Mouse (Mus musculus) hindbrain, embryonic 11.5 days (tissue): ENCODE results near the gene Emid1. TPM values are rescaled to one million over a fixed set of nuclear protein-coding genes. Genes with fewer than 3 reads are reported as not detected.
"Not testable (repeated sequence)": the region's sequence is repeated elsewhere in the genome, so short reads cannot be mapped to it uniquely, and the experiment has no call there.

Source experiments
- ATAC-seq: fragments of 200-750 bp; cut with Nextera tagmentation; 2 replicates; pipeline ENCODE4 v1.8.0; 2017; ENCODE audit warnings: mild to moderate bottlenecking, moderate TSS enrichment, moderate library complexity; ENCODE audit not compliant: low FRiP score
- DNase-seq: peaks from one replicate; pipeline ENCODE4 v3.0.0-alpha.2; 2015; ENCODE audit warnings: low spot score
- H3K27ac ChIP-seq: fragments of 300-500 bp; sonication (generic); 2 replicates; pipeline ENCODE4 v1.5.1; 2014; ENCODE audit warnings: mild to moderate bottlenecking, low read depth, low read length
- H3K27me3 ChIP-seq: fragments of 300-500 bp; sonication (generic); 2 replicates; pipeline ENCODE4 v1.6.1; 2014; ENCODE audit warnings: mild to moderate bottlenecking, low read length, moderate library complexity, mixed read lengths; ENCODE audit not compliant: control insufficient read depth, insufficient read depth
- H3K36me3 ChIP-seq: fragments of 300-500 bp; sonication (generic); 2 replicates; pipeline ENCODE4 v1.6.1; 2014; ENCODE audit warnings: mild to moderate bottlenecking, low read length, moderate library complexity, mixed read lengths; ENCODE audit not compliant: control insufficient read depth, insufficient read depth
- H3K4me1 ChIP-seq: fragments of 300-500 bp; sonication (generic); replicated peaks from 2 replicates; pipeline ENCODE4 v1.6.1; 2014; ENCODE audit warnings: low read length, mixed read lengths; ENCODE audit not compliant: control insufficient read depth, insufficient read depth
- H3K4me2 ChIP-seq: fragments of 300-500 bp; sonication (generic); replicated peaks from 2 replicates; pipeline ENCODE4 v1.6.1; 2014; ENCODE audit warnings: mild to moderate bottlenecking, low read depth, low read length
- H3K4me3 ChIP-seq: fragments of 300-500 bp; sonication (generic); 2 replicates; pipeline ENCODE4 v1.5.1; 2014; ENCODE audit warnings: low read depth, low read length
- H3K9ac ChIP-seq: fragments of 300-500 bp; sonication (generic); 2 replicates; pipeline ENCODE4 v1.6.1; 2014; ENCODE audit warnings: low read depth, low read length
- H3K9me3 ChIP-seq: fragments of 300-500 bp; sonication (generic); 2 replicates; pipeline ENCODE4 v1.6.1; 2016; ENCODE audit warnings: low read length; ENCODE audit not compliant: control insufficient read depth
- WGBS: fragments of 180-500 bp; shearing (Covaris S2); extraction: QIAGEN DNeasy Blood & Tissue Kit; methylation state at CpG from one replicate; pipeline ENCODE4 v1.1.7; 2014; 5-methylcytosine and 5-hydroxymethylcytosine counted together
- polyA plus RNA-seq: library from polyadenylated mRNA; unstranded; fragments of >200 nt; fragmentation: Nextera tagmentation; extraction: Ambion mirVana; gene quantifications from 2 replicates; pipeline ENCODE4 v1.2.1, GENCODE M21; 2014

Gene Emid1
- polyA plus RNA-seq, 1 experiment from 2014 or later: 19.2 TPM

DNA sequence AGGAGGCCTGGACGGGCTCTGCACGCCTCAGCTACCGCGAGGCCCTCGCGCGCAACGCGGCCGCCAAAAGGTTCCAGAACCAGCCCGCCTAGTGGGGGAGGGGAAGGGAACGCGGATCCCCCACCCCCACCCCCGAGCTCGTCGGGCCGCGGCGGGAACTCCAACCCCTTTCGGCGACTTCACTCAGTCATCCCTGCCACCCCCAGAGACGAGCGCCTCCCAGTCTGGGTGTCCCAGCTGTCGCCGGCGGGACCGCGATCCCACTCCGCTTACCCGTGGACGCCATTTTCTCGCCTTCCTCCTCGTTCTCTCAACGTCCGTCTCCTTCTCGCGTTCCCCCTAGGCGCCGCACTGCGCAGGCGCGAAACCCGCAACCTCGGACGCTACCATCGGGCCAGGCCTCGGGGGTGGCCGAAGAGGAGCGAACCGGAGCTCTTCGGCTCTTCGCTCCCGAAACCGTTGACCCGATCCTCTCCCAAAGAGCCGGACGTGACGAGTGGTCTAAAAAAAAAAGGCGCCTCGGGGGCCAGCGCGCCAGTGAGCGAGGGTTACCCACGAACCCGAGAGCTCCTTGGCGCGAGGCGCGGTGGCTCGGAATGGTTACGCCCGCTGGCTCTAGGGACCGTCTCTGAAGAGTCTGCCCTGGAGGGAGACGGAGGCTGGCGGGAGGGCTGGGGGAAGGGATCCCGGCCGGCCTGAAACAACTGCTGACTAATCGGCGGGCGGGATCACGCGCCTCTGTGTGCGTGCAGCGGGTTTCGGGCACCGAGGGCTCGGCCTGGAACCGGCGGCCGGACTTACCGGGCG lies 53.1 kb downstream of the Emid1 start, which contains the start of the genes Rhbdd3 and Ewsr1:
TSS of gene Rhbdd3 (plus strand) at position 191 of the 807 bp plus-strand sequence.
TSS of gene Ewsr1 (minus strand) at position 531 of the 807 bp plus-strand sequence.
- ATAC-seq (peak; percentile 91), DNase-seq (peak; percentile 98)
- Histone ChIP-seq H3K9me3 (no peaks in the 10 kb centered on the region), H3K27me3 (no peaks in the 10 kb centered on the region), H3K4me3 (peak within 1 kb of the TSS; percentile 68), H3K4me1 (no peaks in the 10 kb centered on the region; the same call in none of the 2 replicates), H3K4me2 (peak within 1 kb of the TSS; percentile 80), H3K36me3 (no peaks in the 10 kb centered on the region), H3K27ac (peak within 1 kb of the TSS; percentile 95), H3K9ac (peak within 1 kb of the TSS; percentile 92)
- under 1% methylated on average over 92 of the region's 92 CpGs for WGBS

GRCm38 (mm10) chr11:5098035-5098735 lies 53.9 kb downstream of the Emid1 start:
- H3K9ac ChIP-seq: peak overlapping the region; percentile 92
- no peaks in the 10 kb centered on the region for H3K27me3 ChIP-seq
- ATAC-seq (peak; percentile 0; the same call in 1 of the 2 replicates), DNase-seq (no peak)
- no peaks in the 10 kb centered on the region; the same call in none of the 2 replicates for H3K4me1 ChIP-seq
- H3K27ac ChIP-seq: peak overlapping the region; percentile 95
- H3K36me3 ChIP-seq: no peaks in the 10 kb centered on the region
- H3K4me3 ChIP-seq: peak overlapping the region; percentile 68
- H3K9me3 ChIP-seq: no peaks in the 10 kb centered on the region
- WGBS: under 1% methylated on average over 44 of the region's 44 CpGs
- H3K4me2 ChIP-seq: peak overlapping the region; percentile 80

GRCm38 (mm10) chr11:5096480-5097020 lies 55.5 kb downstream of the Emid1 start:
- no peak for ATAC-seq
- Histone ChIP-seq H3K27ac (no peak overlapping the region), H3K4me2 (peak overlapping the region; percentile 80; the same call in 1 of the 2 replicates), H3K4me1 (no peaks in the 10 kb centered on the region; the same call in none of the 2 replicates), H3K27me3 (no peaks in the 10 kb centered on the region), H3K9ac (no peak overlapping the region), H3K36me3 (no peaks in the 10 kb centered on the region), H3K9me3 (no peaks in the 10 kb centered on the region), H3K4me3 (peak overlapping the region; percentile 68)
- 81% methylated on average over 8 of the region's 8 CpGs for whole genome bisulfite sequencing
- DNase-seq: no peak

DNA sequence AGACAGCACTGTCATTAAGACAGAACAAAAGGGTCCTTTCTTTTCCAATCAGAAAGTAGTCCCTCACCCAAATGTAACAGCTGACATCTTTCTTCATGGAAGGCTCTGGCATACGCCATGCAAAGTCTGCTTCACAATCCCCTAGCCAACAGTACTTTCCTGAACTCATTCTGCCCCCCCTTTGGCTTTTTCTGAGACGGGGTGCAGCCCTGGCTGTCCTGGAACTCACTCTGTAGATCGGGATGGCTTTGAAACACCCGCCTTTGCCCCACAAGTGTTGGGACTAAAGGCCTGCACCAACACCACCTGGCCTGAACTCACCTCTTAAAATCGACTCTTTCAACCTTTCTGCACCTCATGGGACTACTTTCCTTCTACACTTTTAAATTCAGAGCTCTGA lies 56.2 kb downstream of the Emid1 start:
- no peaks in the 10 kb centered on the region for H3K9me3 ChIP-seq
- no peaks in the 10 kb centered on the region for H3K36me3 ChIP-seq
- no peak for DNase-seq
- WGBS: 88% methylated on average over 5 of the region's 5 CpGs
- no peaks in the 10 kb centered on the region for H3K27me3 ChIP-seq
- no peak overlapping the region for H3K4me2 ChIP-seq
- H3K9ac ChIP-seq: no peak overlapping the region; the same call in 1 of the 2 replicates
- no peak overlapping the region for H3K4me3 ChIP-seq
- no peaks in the 10 kb centered on the region; the same call in none of the 2 replicates for H3K4me1 ChIP-seq
- no peak for ATAC-seq
- no peak overlapping the region for H3K27ac ChIP-seq

DNA sequence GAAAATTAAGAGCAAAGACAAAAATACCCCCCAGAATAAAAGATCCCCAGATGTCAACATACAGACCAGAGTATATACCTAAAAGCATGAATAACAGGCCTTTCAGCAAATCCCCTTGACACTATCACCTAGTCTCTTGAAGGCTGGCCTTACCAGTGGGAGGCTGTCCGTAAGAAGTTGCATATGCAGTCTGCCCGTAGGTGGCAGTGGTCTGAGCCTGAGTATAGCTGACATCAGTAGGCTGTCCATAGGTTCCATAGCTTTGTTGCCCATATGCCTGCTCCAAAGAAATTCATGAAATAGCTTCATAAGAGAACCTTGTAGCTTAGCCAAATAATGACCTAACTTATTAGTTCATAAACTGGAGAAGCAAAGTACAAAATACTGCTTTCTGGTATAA lies 60.4 kb downstream of the Emid1 start:
- no peak overlapping the region for H3K27ac ChIP-seq
- no peak overlapping the region for H3K4me2 ChIP-seq
- WGBS: 60% methylated on average over 2 of the region's 2 CpGs
- H3K9ac ChIP-seq: no peak overlapping the region
- H3K4me1 ChIP-seq: no peaks in the 10 kb centered on the region
- no peak overlapping the region for H3K4me3 ChIP-seq
- peaks cover 7% of the 10 kb centered on the region for H3K36me3 ChIP-seq
- no peak for ATAC-seq
- no peaks in the 10 kb centered on the region for H3K9me3 ChIP-seq
- DNase-seq: peak; percentile 49
- no peaks in the 10 kb centered on the region for H3K27me3 ChIP-seq

DNA sequence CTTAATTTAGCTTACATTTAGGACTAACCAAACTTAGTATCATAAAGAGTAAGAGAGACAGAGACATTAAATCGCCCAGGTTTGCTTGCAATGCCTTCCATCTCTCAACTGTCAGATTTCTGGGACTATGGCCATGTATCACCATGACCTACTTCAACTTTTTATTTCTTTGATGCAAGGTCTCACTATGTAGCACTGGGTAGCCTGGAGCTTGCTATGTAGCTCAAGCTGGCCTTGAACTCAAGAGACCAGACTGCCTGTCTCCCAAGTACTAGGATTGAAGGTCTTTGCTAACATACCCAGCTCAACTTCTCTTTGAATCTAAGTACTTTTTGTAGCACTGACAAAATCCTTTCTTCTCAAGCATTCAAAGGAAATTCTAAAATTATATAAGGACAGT lies 62.9 kb downstream of the Emid1 start:
- Histone ChIP-seq H3K4me3 (no peak overlapping the region), H3K4me1 (no peaks in the 10 kb centered on the region), H3K27me3 (no peaks in the 10 kb centered on the region), H3K4me2 (no peak overlapping the region), H3K27ac (no peak overlapping the region), H3K36me3 (peaks cover 12% of the 10 kb centered on the region), H3K9me3 (no peaks in the 10 kb centered on the region), H3K9ac (no peak overlapping the region)
- ATAC-seq: no peak
- DNase-seq: no peak
- WGBS: 89% methylated on average over 1 of the region's 1 CpGs

- not testable (repeated sequence) for ATAC-seq, DNase-seq, H3K4me1 ChIP-seq, H3K4me2 ChIP-seq, H3K4me3 ChIP-seq, H3K27ac ChIP-seq, H3K9me3 ChIP-seq, H3K27me3 ChIP-seq, H3K9ac ChIP-seq
- 84% methylated on average over 4 of the region's 5 CpGs for WGBS
- H3K36me3 ChIP-seq: peaks cover 17% of the 10 kb centered on the region
Measured at GRCm38 (mm10) chr11:5076843-5077242, 75.2 kb downstream of the Emid1 start.

- H3K27me3 ChIP-seq: no peaks in the 10 kb centered on the region
- H3K36me3 ChIP-seq: peaks cover 18% of the 10 kb centered on the region
- ATAC-seq (no peak), DNase-seq (no peak)
- H3K9me3 ChIP-seq: no peaks in the 10 kb centered on the region
- H3K9ac ChIP-seq: no peak overlapping the region
- H3K27ac ChIP-seq: no peak overlapping the region
- H3K4me3 ChIP-seq: no peak overlapping the region
- H3K4me1 ChIP-seq: no peaks in the 10 kb centered on the region
- H3K4me2 ChIP-seq: no peak overlapping the region
Measured at GRCm38 (mm10) chr11:5075760-5076159, 76.3 kb downstream of the Emid1 start.
